Mouse (Mus musculus) liver, postnatal 0 days (tissue): ENCODE results near the gene Wasf2. TPM values are rescaled to one million over a fixed set of nuclear protein-coding genes. Genes with fewer than 3 reads are reported as not detected.
"Not testable (repeated sequence)": the region's sequence is repeated elsewhere in the genome, so short reads cannot be mapped to it uniquely, and the experiment has no call there.

ENCODE experiments used
- ATAC-seq: fragments of 200-750 bp; cut with Nextera tagmentation; 2 replicates; pipeline ENCODE4 v1.8.0; 2017; ENCODE audit warnings: mild to moderate bottlenecking, moderate library complexity
- DNase-seq: peaks from one replicate; pipeline ENCODE4 v3.0.0-alpha.2; 2016
- H3K27ac ChIP-seq: fragments of 300-500 bp; sonication (generic); 2 replicates; pipeline ENCODE4 v1.5.1; 2014; ENCODE audit warnings: antibody characterized with exemption, moderate library complexity, mild to moderate bottlenecking, low read depth
- H3K27me3 ChIP-seq: fragments of 300-500 bp; sonication (generic); 2 replicates; pipeline ENCODE4 v1.6.1; 2014; ENCODE audit warnings: low read length, control low read depth, mixed read lengths; ENCODE audit not compliant: insufficient read depth
- H3K36me3 ChIP-seq: fragments of 300-500 bp; sonication (generic); replicated peaks from 2 replicates; pipeline ENCODE4 v1.6.1; 2014; ENCODE audit warnings: mild to moderate bottlenecking, control low read depth, low read length, moderate library complexity, mixed read lengths; ENCODE audit not compliant: insufficient read depth
- H3K4me1 ChIP-seq: fragments of 300-500 bp; sonication (generic); 2 replicates; pipeline ENCODE4 v1.6.1; 2014; ENCODE audit warnings: antibody characterized with exemption, mild to moderate bottlenecking, control low read depth; ENCODE audit not compliant: insufficient read depth
- H3K4me2 ChIP-seq: fragments of 300-500 bp; sonication (generic); 2 replicates; pipeline ENCODE4 v1.6.1; 2014; ENCODE audit warnings: low read depth, mild to moderate bottlenecking, low read length, moderate library complexity, mixed read lengths
- H3K4me3 ChIP-seq: fragments of 300-500 bp; sonication (generic); 2 replicates; pipeline ENCODE4 v1.5.1; 2014; ENCODE audit warnings: low read depth, low read length
- H3K9ac ChIP-seq: fragments of 300-500 bp; sonication (generic); replicated peaks from 2 replicates; pipeline ENCODE4 v1.6.1; 2014; ENCODE audit warnings: mild to moderate bottlenecking, moderate library complexity
- H3K9me3 ChIP-seq: fragments of 300-500 bp; sonication (generic); 2 replicates; pipeline ENCODE4 v1.6.1; 2016; ENCODE audit warnings: mild to moderate bottlenecking, control low read depth, low read length, mixed read lengths
- CTCF ChIP-seq: sonication (generic); IDR thresholded peaks from 2 replicates; pipeline ENCODE4 v1.5.1; 2016; ENCODE audit warnings: antibody characterized with exemption, low read depth
- EP300 ChIP-seq: IDR thresholded peaks from 2 replicates; pipeline ENCODE4 v1.6.1; 2016; ENCODE audit warnings: antibody characterized with exemption, low read depth, mild to moderate bottlenecking
- whole genome bisulfite sequencing: fragments of 180-500 bp; shearing (Covaris S2); extraction: QIAGEN DNeasy Blood & Tissue Kit; methylation state at CpG from one replicate; pipeline ENCODE4 v1.1.7; 2014; ENCODE audit not compliant: insufficient replicate concordance; 5-methylcytosine and 5-hydroxymethylcytosine counted together
- polyA plus RNA-seq: library from polyadenylated mRNA; unstranded; fragments of >200 nt; fragmentation: Nextera tagmentation; extraction: Ambion mirVana; gene quantifications from 2 replicates; pipeline ENCODE4 v1.2.1, GENCODE M21; 2015

Wasf2 gene
- polyA plus RNA-seq, 1 experiment from 2014 or later, result 43.1 TPM

DNA sequence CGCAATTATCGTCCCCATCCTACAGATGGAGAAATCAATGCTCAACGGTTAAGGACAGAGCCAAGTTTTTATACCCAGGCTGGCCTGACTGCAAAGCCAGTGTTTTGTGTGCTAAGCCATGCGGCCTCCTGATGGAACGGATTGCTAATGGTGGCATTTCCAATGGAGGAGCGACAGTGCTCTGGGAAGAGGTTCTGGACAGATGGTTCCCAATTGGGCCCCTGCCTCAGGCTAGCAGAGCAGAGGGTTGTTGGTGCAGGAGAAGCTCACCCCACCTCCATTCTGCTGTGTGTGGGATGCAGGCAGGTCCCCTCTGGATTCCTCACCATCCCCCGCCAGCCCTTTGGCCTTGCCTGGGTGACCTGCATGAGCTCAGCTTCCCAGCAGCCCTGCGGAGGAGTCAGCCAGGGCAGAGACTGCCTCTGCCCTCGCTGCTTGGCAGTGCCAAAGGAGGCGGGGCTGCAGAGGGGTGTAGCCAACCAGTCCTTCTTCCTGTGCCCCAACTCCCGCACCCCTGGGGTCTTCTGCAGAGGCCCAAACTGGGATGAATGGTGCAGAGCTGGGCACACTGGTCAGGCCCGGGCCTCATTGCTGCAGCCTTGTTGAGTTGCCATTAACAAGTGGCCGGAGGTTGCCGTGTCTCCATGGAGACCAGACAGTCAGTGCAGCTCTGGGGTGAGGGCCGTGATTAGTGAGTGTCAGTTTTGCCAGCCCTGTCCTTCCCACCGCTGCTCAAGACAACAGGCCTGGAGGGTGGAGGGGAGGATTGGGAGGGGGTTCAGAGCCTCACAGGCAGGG, 35.2 kb upstream of the Wasf2 start:
- TF ChIP-seq EP300, result no peak
- no peak for TF ChIP-seq CTCF
- DNase-seq (peak; percentile 75), ATAC-seq (peak; percentile 80)
- no peak overlapping the region for H3K4me3 ChIP-seq
- H3K4me2 ChIP-seq, result peak overlapping the region; percentile 42
- WGBS, result 47% methylated on average over 16 of the region's 16 CpGs
- H3K27ac ChIP-seq, result peak overlapping the region; percentile 67
- peaks cover 40% of the 10 kb centered on the region for H3K4me1 ChIP-seq
- H3K27me3 ChIP-seq, result 0 out of 2 replicates have a peak, but pooled peaks cover 3% of the 10 kb centered on the region
- no peaks in the 10 kb centered on the region for H3K9me3 ChIP-seq
- H3K36me3 ChIP-seq, result no peaks in the 10 kb centered on the region
- no peak overlapping the region for H3K9ac ChIP-seq

DNA sequence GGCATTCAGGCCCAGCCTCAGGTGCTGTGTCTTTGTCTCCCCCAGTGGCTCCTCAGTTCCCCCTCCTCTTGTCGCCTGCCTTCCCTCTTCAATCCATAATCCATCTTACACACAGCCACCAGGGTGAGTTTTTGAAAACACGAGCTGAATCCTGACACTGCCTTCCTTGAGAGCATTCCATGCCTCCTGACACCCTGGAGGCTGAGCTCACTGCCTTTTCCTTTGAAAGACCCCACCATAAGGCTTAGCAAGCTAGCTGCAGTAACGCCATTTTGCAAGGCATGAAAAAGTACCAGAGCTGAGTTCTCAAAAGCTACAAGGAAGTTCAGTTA, 34.6 kb upstream of the Wasf2 start:
- peaks cover 34% of the 10 kb centered on the region for H3K4me1 ChIP-seq
- peak overlapping the region; percentile 67 for H3K27ac ChIP-seq
- WGBS, result 38% methylated on average over 3 of the region's 3 CpGs
- not testable (repeated sequence) for H3K9ac ChIP-seq, H3K36me3 ChIP-seq, H3K27me3 ChIP-seq, H3K9me3 ChIP-seq, ATAC-seq, DNase-seq, H3K4me3 ChIP-seq
- H3K4me2 ChIP-seq, result peak overlapping the region; percentile 42

DNA sequence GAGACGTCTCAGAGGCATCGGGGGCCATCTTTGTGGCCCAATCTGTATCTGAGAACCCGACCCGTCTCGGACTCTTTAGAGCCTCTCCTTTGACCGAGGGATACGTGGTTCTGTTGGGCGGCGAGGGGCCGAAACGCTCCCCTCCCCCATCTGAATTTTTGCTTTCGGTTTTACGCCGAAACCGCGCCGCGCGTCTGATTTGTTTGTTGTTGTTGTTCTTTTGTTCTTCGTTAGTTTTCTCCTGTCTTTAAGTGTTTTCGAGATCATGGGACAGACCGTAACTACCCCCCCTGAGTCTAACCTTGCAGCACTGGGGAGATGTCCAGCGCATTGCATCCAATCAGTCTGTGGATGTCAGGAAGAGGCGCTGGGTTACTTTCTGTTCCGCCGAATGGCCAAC, 33.6 kb upstream of the Wasf2 start:
- H3K27ac ChIP-seq, DNase-seq, H3K9ac ChIP-seq, H3K27me3 ChIP-seq, ATAC-seq, H3K36me3 ChIP-seq, H3K4me2 ChIP-seq, H3K9me3 ChIP-seq: not testable (repeated sequence)
- peaks cover 32% of the 10 kb centered on the region for H3K4me1 ChIP-seq
- H3K4me3 ChIP-seq, result peak overlapping the region; percentile 40
- 4% methylated on average over 11 of the region's 26 CpGs for WGBS

DNA sequence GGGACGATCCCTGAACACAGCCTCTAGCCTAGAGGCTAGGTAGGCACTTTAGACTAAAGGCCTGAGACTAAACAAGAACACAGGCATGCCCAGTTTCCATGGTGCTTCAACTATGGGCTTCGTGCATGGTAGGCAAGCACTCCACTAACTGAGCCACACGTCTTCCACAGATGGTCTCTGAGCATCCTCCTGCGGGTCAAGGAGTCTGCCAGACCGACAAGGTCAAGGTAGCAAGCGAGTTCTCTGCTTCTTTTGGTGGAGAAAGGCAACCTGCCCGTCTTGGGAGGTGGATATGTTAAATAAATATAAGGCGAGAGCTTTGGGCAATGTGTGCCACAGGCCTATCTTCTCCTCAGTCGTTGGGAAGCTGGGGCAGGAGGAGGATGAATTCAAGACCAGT, 28.6 kb upstream of the Wasf2 start:
- no peak for DNase-seq
- WGBS, result 79% methylated on average over 9 of the region's 9 CpGs
- Histone ChIP-seq H3K4me2 (no peak overlapping the region), H3K4me3 (no peak overlapping the region), H3K9ac (no peak overlapping the region), H3K27ac (no peak overlapping the region), H3K9me3 (no peaks in the 10 kb centered on the region), H3K27me3 (no peaks in the 10 kb centered on the region), H3K4me1 (peaks cover 11% of the 10 kb centered on the region), H3K36me3 (no peaks in the 10 kb centered on the region)
- no peak for ATAC-seq
- TF ChIP-seq CTCF (no peak), EP300 (no peak)

DNA sequence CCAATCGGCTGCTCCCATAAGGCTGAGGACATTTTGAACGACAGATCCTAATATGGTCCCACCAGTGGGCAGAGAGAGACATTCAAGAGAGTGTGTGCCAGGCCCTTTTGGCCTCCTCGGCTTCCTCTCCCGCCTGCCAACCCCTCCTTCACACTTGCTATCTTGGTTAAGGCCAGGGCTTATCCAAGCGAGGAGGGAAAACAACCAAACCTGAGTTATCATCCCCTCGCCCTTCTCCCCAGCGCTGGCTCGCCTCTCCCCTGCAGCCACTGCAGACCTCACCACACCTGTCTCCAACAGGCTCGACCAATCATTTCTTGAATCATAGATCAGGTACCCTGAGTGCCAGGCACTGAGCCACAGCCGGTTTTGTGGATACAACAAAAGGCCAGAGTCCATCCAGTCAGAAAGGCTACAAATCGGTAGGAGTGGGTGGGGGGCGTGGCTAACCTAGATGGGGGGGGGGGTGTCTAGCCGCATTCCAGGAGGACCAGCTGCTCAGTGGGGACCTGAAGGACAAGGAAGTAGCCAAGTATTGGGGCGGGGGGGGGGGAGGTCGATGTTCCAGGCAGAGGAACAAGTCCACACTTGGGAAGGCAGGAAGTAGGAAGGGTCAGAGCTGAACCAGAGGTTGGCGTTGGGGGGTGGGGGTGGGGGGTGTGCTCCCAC, 26.6 kb upstream of the Wasf2 start:
- ATAC-seq, result peak; percentile 80
- no peak overlapping the region for H3K4me3 ChIP-seq

DNA sequence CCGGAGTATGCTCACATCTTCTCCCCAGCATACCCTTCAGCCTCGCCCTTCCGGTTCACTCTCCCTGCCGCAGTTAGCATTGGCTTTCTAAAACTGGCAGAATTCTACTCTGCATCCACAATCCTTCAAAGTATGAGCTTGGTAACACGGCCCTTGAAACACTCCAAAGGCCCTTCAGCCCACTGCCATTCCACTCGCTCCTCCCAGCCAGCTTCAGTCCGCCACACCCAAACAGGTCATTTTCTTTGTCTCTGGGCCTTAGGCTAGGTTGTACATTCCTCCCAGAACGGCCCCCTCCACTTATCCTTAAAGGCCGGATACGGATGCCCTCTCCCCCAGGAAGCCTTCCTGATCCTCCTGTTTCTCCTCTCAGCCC, 26.1 kb upstream of the Wasf2 start:
- DNase-seq (no peak), ATAC-seq (no peak)
- Histone ChIP-seq H3K9ac (no peak overlapping the region), H3K4me2 (no peak overlapping the region), H3K27ac (no peak overlapping the region), H3K4me1 (peaks cover 21% of the 10 kb centered on the region), H3K4me3 (no peak overlapping the region), H3K27me3 (no peaks in the 10 kb centered on the region), H3K9me3 (no peaks in the 10 kb centered on the region), H3K36me3 (no peaks in the 10 kb centered on the region)
- TF ChIP-seq CTCF (no peak), EP300 (no peak)
- 43% methylated on average over 10 of the region's 10 CpGs for whole genome bisulfite sequencing

More for the DNA sequence above, 26.6 kb upstream of the Wasf2 start:
- no peak for TF ChIP-seq EP300
- TF ChIP-seq CTCF, result no peak
- H3K4me1 ChIP-seq, result peaks cover 21% of the 10 kb centered on the region
- H3K9ac ChIP-seq, result no peak overlapping the region
- DNase-seq, result peak; percentile 65
- H3K27ac ChIP-seq, result no peak overlapping the region
- no peaks in the 10 kb centered on the region for H3K9me3 ChIP-seq
- no peaks in the 10 kb centered on the region for H3K27me3 ChIP-seq
- 27% methylated on average over 13 of the region's 16 CpGs for WGBS
- peak overlapping the region; percentile 3; the same call in 1 of the 2 replicates for H3K4me2 ChIP-seq
- H3K36me3 ChIP-seq, result no peaks in the 10 kb centered on the region
